Mouse (Mus musculus) fat pad, adult 2 months (tissue): ENCODE results near the gene Cdc5l.
A peak's percentile ranks its signal among the peaks of the same experiment; 100 is the strongest.

Source experiments
- DNase-seq: peaks from one replicate; pipeline ENCODE4 v3.0.0-alpha.2; 2011; ENCODE audit warnings: low read depth, low spot score; ENCODE audit errors: extremely low read depth

Gene Cdc5l

DNA sequence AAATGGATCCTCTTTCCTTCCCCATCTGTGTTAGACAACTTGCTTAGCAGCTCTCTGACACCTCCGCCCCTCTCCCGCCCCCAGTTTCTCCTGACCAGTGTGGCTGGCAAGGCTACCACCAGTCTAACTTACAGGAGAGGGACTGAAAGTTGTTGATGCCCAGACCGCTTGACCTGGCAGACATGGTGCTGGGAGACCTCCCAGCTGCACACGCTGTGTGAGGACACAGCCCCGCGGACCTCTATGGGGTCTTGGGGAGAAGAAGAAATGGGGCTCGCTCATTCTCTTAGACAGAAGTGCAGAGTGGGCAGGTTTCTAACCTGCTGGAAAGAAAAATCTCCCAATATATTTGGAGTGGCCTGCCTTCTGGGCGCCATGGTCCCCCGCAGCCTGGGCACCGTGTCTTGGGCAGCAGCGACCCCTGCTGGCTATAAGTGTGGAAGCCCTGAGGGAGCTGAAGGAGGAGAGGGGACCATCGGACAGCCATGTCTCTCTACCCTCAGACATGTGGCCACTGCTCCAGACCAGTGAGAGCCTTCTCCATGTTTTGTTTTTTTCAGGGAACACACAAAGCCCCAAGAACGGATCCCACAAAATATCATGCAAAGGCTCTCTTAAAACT lies 59.4 kb downstream of the Cdc5l start:
- DNase-seq: no peak

DNA sequence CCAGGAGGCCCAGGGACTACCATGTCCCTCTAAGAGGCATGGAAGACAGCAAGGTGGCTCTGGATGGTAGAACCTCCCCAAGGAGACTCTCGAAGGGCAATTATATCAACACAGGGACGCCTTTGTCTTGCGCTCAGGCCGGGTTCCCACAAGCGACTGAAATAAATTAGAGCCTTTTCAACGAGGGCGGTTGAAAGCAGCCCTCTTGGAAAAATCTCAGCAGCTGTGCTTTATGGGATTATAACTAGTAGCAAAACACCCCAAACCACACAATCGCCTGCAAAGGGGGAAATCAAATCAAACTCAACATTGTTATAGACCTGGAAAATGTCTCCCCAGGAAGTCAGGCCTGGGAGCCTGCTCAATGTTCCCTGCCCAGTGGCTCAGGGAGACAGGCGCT lies 62.5 kb downstream of the Cdc5l start:
- no peak for DNase-seq

DNA sequence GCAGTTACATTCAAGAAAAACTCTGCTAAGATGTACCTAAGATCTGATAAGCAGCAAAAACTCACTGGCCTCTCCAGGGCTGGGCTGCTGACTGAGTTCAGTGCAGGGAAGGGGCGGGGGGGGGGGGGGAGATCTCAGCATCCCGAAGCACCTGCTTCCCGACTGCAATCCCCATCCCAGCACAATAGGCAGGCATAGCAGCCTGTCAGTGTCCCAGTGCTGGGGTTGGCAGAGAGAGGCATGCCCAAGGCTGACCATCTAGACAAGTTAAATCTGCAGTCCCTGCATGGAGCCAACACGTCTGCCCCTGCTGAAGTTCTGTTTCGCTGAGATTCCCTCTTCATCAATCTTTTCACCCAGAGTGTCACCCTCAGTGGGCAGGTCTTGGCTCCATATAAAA lies 63.0 kb downstream of the Cdc5l start:
- DNase-seq: no peak

DNA sequence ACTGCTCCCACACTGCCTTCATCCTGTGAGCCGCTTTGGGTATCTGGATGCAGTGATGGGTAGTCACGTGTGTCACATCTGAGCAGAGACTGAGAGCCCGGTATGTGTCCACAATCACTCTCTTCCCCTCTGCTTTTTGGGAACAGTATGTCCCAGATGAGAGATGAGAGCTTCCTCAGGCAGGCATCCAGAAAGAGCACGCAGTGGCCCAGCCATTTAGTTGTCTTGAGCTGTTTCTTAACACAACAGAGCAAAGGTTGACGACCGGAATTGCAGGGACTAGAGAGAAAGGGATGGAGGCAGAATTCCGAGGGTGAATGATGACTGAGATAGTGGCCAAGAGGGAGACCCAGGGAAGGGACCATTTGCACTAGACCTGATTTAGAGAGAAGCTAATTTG lies 68.7 kb downstream of the Cdc5l start:
- DNase-seq: no peak

DNA sequence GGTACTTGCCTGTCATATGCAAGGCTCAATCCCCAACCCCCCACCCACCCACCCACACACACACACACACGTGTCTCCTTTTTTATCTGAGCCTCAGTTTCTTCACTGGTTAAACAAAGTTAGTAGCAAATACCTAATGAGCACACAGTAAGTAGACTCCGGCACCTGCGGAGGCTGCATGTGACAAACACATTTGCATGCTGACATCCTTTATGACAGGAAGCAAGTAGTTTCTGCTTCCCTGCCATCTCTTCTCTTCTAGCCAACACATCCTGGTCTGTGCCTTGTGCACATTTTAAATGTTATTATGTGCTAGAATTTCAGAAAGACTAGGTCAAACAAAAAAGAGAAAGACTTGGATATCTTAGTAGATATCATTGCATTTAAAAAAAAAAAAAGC lies 72.6 kb downstream of the Cdc5l start:
- no peak for DNase-seq

DNA sequence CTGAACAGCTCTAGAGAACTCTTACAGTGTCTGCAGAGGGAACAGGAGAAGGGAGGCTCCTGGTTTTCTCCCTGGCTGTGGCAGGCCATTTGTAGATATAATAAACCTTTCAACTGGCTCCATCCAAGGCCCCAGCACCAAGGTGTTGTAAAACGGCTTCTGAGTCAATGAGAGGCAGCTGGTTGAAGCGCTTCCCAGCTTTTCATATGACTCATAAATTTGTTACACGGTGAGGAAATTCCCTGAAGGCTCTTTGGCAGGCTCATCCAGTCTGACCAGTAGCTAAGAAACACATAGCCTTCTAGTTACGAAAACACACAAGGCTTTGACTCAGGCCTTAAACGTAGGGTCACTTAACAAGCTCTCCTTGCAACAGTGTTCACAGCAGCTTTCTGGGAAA lies 74.1 kb downstream of the Cdc5l start:
- peak; percentile 99 for DNase-seq

DNA sequence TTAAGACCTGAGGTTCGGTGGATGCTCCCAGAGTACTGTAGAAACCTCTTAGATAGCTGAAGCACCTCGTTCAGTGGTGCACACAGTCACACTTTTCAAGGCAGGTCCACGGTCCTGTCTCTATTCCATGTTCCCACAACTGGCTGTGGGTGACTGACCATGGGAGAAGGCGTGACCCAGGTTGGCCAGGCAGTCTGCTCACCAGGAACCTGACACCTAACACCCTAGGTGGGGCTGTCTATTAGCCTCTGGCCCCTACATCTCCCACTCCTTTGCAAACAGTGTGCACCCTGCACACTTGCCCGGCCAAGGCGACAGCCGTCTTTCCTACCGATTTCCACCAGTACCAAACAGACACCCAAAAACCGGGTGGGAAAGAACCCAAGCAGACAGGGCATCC lies 77.1 kb downstream of the Cdc5l start:
- no peak for DNase-seq

DNA sequence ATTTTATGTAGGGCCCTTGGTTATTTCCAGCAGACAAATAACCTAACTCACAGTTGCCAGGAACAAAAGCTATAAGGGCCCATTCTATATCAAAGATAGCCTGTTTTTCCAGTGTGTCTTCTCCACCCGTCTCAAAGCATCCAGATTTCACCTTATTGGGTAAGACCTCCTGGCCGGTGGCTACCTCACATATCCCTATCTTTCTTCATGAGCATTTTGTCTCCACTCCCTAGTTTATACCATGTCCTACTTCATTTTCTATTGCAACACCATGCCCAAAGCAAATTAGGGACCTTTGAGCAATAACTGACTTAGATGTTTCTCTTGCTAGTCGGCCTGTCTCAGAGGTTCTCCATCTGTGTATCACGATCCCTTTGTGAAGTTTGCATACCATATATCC lies 85.6 kb downstream of the Cdc5l start:
- DNase-seq: peak; percentile 86
